Mouse (Mus musculus) spleen, adult 2 months (tissue): ENCODE measurements around the gene Negr1.

Experiments used
- CTCF ChIP-seq: fragments of 200-500 bp; IDR thresholded peaks from 2 replicates; pipeline ENCODE4 v1.5.1; 2011; ENCODE audit warnings: mild to moderate bottlenecking, inconsistent platforms; ENCODE audit not compliant: insufficient read depth, insufficient read length, insufficient replicate concordance; ENCODE audit errors: extremely low read depth
- POLR2A ChIP-seq: fragments of 200-500 bp; IDR thresholded peaks from 2 replicates; pipeline ENCODE4 v1.6.1; 2011; ENCODE audit warnings: low read depth, low read length, inconsistent platforms

DNA sequence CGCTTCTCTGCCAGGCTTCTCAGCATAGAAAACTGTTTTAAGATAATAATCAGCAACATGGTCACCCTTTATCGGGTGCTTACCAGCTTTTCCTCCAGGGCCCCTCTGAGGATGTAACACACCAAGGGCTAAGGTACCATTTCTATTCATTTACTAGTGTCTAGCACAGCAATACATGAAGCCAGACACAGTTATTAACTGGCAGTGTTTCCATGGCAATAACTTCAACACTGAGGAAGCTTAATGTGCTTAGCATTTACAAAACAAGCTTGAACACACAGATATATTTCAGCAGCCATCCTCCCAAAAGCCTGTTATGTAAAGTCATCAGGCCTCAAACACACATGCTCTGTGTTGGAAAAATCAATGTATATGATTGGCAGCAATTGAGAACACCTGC, 620.4 kb downstream of the Negr1 start:
- TF ChIP-seq POLR2A = no peak
- no peak for TF ChIP-seq CTCF
